Mouse (Mus musculus) brain, embryonic 14.5 days (tissue): ENCODE data around the gene Fxn.

Experiments
- CTCF ChIP-seq: fragments of 200-500 bp; IDR thresholded peaks from 2 replicates; pipeline ENCODE4 v1.5.1; 2012; ENCODE audit warnings: inconsistent platforms, mild to moderate bottlenecking, moderate library complexity, borderline replicate concordance; ENCODE audit not compliant: insufficient read depth, insufficient read length; ENCODE audit errors: extremely low read depth
- POLR2A ChIP-seq: fragments of 200-500 bp; IDR thresholded peaks from 2 replicates; pipeline ENCODE4 v1.6.1; 2012; ENCODE audit warnings: mild to moderate bottlenecking, inconsistent platforms, borderline replicate concordance; ENCODE audit not compliant: poor library complexity, insufficient read depth, insufficient read length, severe bottlenecking; ENCODE audit errors: extremely low read depth

- TF ChIP-seq CTCF (no peak), POLR2A (no peak)
Observed at GRCm38 (mm10) chr19:24223851-24224251, 56.6 kb downstream of the Fxn start.
